ENCODE assay signal across 8 mouse cellular contexts in the genomic region with DNA sequence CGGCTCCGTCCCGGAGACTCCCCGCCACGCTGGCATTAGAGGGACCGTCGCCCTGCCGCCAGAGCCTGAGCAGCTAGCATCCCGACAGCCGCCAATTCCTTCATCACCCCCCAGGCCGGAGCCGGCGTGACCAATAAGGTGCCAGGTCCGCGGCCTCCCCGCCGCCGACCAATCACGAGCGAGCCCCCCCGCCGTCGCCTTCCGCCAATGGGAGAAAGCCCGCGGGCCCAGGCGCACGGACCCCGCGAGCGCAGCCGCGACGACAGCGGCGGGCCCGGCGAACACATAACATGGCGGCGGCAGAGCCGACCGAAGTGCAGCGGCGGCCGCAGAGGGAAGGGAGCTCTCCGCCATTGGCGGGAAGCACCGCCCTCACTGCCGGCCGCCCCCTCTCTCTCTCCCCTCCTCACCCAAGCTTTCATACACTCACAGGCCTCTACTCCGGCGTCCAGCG. TPM values are rescaled to one million over a fixed set of nuclear protein-coding genes. Genes with fewer than 3 reads are reported as not detected.
DNase-seq lines count a peak whose midpoint lies in the region; ATAC-seq and TF ChIP-seq lines count a peak whose summit lies in the region.

No protein-coding gene starts in this region.

- CTCF ChIA-PET in Patski (lab: Charles Lee), result interaction anchor here (2.4 kb wide), 2 partner anchors 9 to 235 kb away, joined by 6 read pairs; no protein-coding TSS in a partner anchor

- H3K36me3 ChIP-seq in hindbrain, embryonic 13.5 days, result no peaks in the 10 kb centered on the region

- H3K4me1 ChIP-seq in hindbrain, embryonic 13.5 days (replicated peaks), result peaks cover 26% of the 10 kb centered on the region

- peak overlapping the region; percentile 70 for H3K4me2 ChIP-seq in hindbrain, embryonic 13.5 days

- H3K9me3 ChIP-seq in hindbrain, embryonic 13.5 days, result no peaks in the 10 kb centered on the region

- H3K27ac ChIP-seq in hindbrain, embryonic 13.5 days, result peak overlapping the region; percentile 100

- POLR2A ChIA-PET in Patski (lab: Charles Lee), result interaction anchor here (1.0 to 1.7 kb wide), 3 partner anchors 10 to 21 kb away, joined by 4 to 13 read pairs (median 5); no protein-coding TSS in a partner anchor

- no peaks in the 10 kb centered on the region for H3K27me3 ChIP-seq in Patski
- no peaks in the 10 kb centered on the region for H3K27me3 ChIP-seq in hindbrain, embryonic 13.5 days

- no peak for DNase-seq in Patski (ENCODE audit: low read depth, low spot score)
- DNase-seq in cerebellum, postnatal 14 days, result peak; percentile 99
- DNase-seq in frontal cortex, postnatal 14 days (ENCODE audit: low spot score in 2 of 2), result peak; percentile 89 to 93
- DNase-seq in layer of hippocampus, postnatal 36 days, result peak; percentile 94 to 95
- peak; percentile 96 for DNase-seq in lung, postnatal 25 days (ENCODE audit: low spot score)
- DNase-seq in retina, adult 2 months (ENCODE audit: low read depth, low spot score), result peak; percentile 86
- DNase-seq in thymus, postnatal 25 days, result peak; percentile 92

- WGBS in hindbrain, embryonic 13.5 days, result under 1% methylated on average over 50 of the region's 53 CpGs

- no peak for TF ChIP-seq CTCF in Patski (IDR thresholded peaks at IDR 0.05)

- peak overlapping the region; percentile 99 for H3K9ac ChIP-seq in hindbrain, embryonic 13.5 days

- ATAC-seq in Patski, result peak; percentile 96
- peak; percentile 96 for ATAC-seq in hindbrain, embryonic 13.5 days (ENCODE audit: low FRiP score)

- peak overlapping the region; percentile 71 for H3K4me3 ChIP-seq in hindbrain, embryonic 13.5 days

- in situ Hi-C loops in Patski (cut with MboI; ENCODE audit: low pct_unique_long_range_greater_than_20kb), result no loop called here

RNA-seq across cellular contexts. Expression of a gene that starts 6.2 kb away (rescaled TPM):
- polyA plus RNA-seq in Patski (2021), result 52.8 TPM
- polyA plus RNA-seq in hindbrain, embryonic 13.5 days (2015; fragmentation: Nextera tagmentation; extraction: Ambion mirVana), result 85.8 and 86.3 TPM in 2 replicates
- total RNA-seq in layer of hippocampus, postnatal 36 days (2021), result 10 to 100 TPM; 49.0 to 52.9 TPM

RNA-seq across cellular contexts. Expression of a gene that starts 29.5 kb away (rescaled TPM):
- polyA plus RNA-seq in Patski (2021), result not detected
- 11.9 and 12.4 TPM in 2 replicates for polyA plus RNA-seq in hindbrain, embryonic 13.5 days (2015; fragmentation: Nextera tagmentation; extraction: Ambion mirVana)
- total RNA-seq in layer of hippocampus, postnatal 36 days (2021), result 10 to 100 TPM; 25.9 to 28.9 TPM

Comparison
In these comparisons a context has a peak if more than half of its experiments do, and no peak if none do; other contexts are left out.
1. RNA of a gene that starts 29.5 kb away (polyA plus RNA-seq): 11.9 to 12.4 TPM in hindbrain, embryonic 13.5 days; not detected in Patski (single experiment); every median in the first group is over 10 times any median in the second.